Mouse (Mus musculus) heart, embryonic 10.5 days (tissue): ENCODE data around the gene Mum1. TPM values are rescaled to one million over a fixed set of nuclear protein-coding genes. Genes with fewer than 3 reads are reported as not detected.

ENCODE experiments used
- DNase-seq: peaks from one replicate; pipeline ENCODE4 v3.0.0-alpha.2; 2017; ENCODE audit warnings: low spot score
- H3K27ac ChIP-seq: fragments of 300-500 bp; sonication (generic); 2 replicates; pipeline ENCODE4 v1.5.1; 2016; ENCODE audit warnings: mild to moderate bottlenecking
- H3K27me3 ChIP-seq: fragments of 300-500 bp; sonication (generic); 2 replicates; pipeline ENCODE4 v1.6.1; 2016; ENCODE audit warnings: mild to moderate bottlenecking; ENCODE audit not compliant: poor library complexity, insufficient read depth, severe bottlenecking
- H3K36me3 ChIP-seq: fragments of 300-500 bp; sonication (generic); 2 replicates; pipeline ENCODE4 v1.6.1; 2016; ENCODE audit warnings: mild to moderate bottlenecking, moderate library complexity
- H3K4me1 ChIP-seq: fragments of 300-500 bp; sonication (generic); 2 replicates; pipeline ENCODE4 v1.6.1; 2016; ENCODE audit warnings: mild to moderate bottlenecking
- H3K4me3 ChIP-seq: fragments of 300-500 bp; sonication (generic); 2 replicates; pipeline ENCODE4 v1.5.1; 2016; ENCODE audit warnings: mild to moderate bottlenecking, moderate library complexity
- H3K9me3 ChIP-seq: fragments of 300-500 bp; sonication (generic); 2 replicates; pipeline ENCODE4 v1.6.1; 2016; ENCODE audit warnings: mild to moderate bottlenecking, moderate library complexity
- WGBS: fragments of 180-500 bp; shearing (Covaris S2); methylation state at CpG from one replicate; pipeline ENCODE4 v1.1.7; 2016; 5-methylcytosine and 5-hydroxymethylcytosine counted together
- polyA plus RNA-seq: library from polyadenylated mRNA; unstranded; fragments of >200 nt; fragmentation: Nextera tagmentation; extraction: Ambion mirVana; gene quantifications from 2 replicates; pipeline ENCODE4 v1.2.1, GENCODE M21; 2016

The Mum1 gene
- polyA plus RNA-seq, 1 experiment from 2014 or later, result 76.5 TPM

DNA sequence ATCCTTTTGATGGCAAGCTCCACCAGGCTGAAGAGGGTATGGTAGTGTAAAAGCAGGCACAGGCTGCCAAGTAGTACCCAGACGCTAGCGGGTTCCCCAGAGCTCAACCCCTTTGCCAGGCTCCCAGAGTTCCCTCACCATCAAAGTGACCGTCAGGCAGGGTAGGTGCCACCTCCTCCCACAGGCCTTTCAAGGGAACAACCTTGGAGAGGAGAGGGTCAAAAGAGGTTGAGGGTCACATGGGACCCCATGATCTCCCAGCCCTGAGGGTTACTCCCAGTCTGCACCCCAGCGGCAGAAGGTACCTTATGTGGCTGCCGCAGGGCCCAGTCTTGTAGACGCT, 33.2 kb downstream of the Mum1 start:
- H3K9me3 ChIP-seq, result no peaks in the 10 kb centered on the region
- peak overlapping the region; percentile 92 for H3K27ac ChIP-seq
- H3K4me1 ChIP-seq, result peaks cover 57% of the 10 kb centered on the region
- H3K36me3 ChIP-seq, result peaks cover 49% of the 10 kb centered on the region
- no peaks in the 10 kb centered on the region for H3K27me3 ChIP-seq
- no peak for DNase-seq
- peak overlapping the region; percentile 71 for H3K4me3 ChIP-seq
- 69% methylated on average over 6 of the region's 6 CpGs for WGBS

DNA sequence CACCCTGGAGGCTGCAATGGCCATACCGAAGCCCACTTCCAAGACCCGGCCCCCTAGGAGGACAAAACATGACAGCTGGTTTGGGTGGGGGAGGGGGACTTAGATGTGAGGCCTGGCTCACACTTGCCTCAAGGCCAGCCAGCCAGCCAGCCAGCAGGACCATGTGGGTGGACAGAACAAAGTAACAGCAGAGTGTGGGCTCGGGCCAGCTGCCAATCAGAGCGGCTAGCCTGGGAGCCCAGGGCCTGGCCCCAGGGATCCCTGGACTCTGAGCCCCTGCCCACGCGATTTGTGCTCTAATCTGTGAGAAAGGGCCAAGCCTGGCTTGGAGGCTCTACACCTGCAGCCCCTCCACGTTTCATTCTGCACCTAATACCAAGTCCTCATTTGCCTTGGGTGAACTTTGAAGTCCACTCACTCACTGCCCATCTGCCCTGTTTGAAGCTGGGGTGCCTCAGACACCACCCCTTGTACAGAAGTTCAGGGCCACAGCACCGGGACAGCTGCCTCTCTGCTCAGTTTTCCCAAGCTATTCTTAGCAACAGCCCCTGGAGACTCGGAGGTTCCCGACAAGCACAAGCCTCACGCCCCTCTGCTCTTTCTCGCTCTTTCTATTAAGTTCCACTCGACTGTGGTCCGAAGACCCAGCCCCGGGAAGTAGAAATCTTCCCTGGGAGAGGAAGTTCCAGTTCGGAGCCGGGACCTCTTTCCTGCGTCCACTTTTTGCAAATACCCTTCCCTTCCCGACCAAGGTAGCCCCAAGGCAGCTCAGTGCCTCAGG, 33.8 kb downstream of the Mum1 start:
- 6% methylated on average over 19 of the region's 19 CpGs for WGBS
- Histone ChIP-seq H3K36me3 (peaks cover 43% of the 10 kb centered on the region), H3K27ac (peak overlapping the region; percentile 92), H3K9me3 (no peaks in the 10 kb centered on the region), H3K27me3 (no peaks in the 10 kb centered on the region), H3K4me3 (peak overlapping the region; percentile 71), H3K4me1 (peaks cover 57% of the 10 kb centered on the region)
- no peak for DNase-seq

DNA sequence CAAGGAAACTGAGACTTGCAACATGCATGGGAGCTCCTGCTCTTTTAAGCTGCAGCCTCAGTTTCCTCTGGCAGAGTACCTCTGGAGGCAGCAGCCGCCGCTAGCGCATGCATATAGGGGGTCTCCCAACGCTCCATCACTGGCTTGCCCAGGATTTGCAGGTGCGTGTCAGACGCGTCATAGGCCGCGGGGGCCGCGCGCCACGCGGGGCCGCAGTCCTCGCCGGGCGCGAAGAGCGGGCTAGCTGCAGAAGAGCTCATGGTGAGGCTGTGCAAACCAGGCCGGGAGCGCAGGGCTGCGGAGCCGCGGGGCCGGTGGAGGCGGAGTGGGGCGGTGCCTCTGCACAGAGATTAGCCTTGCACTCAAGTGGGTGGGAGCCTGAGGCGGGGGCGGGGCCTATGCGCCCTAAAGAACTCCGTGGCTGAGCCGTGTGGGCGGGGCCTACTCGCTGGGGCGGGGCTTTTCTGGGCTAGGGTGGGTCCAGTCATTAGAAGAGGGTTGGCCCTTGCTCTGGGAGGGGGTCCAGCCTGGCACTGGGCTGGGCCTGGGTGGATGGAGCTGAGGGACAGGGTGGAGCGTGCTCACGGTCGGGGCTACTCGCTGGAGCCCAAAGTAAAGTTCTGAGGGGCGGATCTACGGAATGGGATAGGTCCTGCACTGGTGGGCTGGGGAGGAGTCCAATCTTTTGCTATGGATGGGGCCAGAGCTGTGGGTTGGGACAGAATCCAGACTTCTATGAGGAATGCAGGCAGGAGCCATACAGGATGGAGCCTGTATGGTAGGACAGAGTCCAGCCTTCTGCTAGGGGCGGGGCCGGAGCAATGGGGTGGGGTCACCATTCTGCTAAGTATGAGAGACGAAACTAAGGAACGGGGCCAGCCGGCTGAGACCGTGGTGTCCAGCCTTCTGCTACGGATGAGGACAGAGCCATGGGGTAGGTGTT, 34.7 kb downstream of the Mum1 start, which contains the start of the genes Gamt and Dazap1:
TSS of gene Gamt (minus strand) at position 371 of the 943 bp plus-strand sequence.
TSS of gene Dazap1 (plus strand) at position 845 of the 943 bp plus-strand sequence.
- Histone ChIP-seq H3K4me3 (peak within 1 kb of the TSS; percentile 71), H3K9me3 (no peaks in the 10 kb centered on the region), H3K27me3 (no peaks in the 10 kb centered on the region), H3K36me3 (peaks cover 34% of the 10 kb centered on the region), H3K4me1 (peaks cover 57% of the 10 kb centered on the region), H3K27ac (peak within 1 kb of the TSS; percentile 92)
- under 1% methylated on average over 49 of the region's 49 CpGs for WGBS
- DNase-seq, result peak; percentile 100

DNA sequence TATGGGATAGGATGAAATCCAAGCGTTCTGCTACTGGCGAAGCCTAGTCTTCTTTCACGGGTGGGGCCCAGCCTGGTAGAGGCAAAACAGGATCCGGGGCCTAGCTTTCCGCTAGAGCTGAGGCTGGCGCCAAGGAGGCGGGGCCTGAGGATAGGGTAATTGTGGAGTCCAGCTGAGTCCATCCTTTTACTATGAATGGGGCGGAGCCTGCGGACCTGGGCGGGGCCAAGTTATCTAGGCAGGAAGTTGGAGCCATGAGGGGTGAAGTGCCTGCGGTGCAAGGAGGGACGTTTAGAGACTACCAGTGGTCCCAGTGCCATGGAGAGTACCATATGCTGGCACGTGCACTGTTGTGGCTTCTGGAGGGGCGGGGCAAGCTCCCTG, 35.3 kb downstream of the Mum1 start:
- peaks cover 28% of the 10 kb centered on the region for H3K36me3 ChIP-seq
- H3K27ac ChIP-seq, result peak overlapping the region; percentile 92
- no peaks in the 10 kb centered on the region for H3K27me3 ChIP-seq
- peak overlapping the region; percentile 71 for H3K4me3 ChIP-seq
- DNase-seq, result peak; percentile 98
- H3K9me3 ChIP-seq, result no peaks in the 10 kb centered on the region
- H3K4me1 ChIP-seq, result peaks cover 59% of the 10 kb centered on the region
- WGBS, result under 1% methylated on average over 14 of the region's 14 CpGs

DNA sequence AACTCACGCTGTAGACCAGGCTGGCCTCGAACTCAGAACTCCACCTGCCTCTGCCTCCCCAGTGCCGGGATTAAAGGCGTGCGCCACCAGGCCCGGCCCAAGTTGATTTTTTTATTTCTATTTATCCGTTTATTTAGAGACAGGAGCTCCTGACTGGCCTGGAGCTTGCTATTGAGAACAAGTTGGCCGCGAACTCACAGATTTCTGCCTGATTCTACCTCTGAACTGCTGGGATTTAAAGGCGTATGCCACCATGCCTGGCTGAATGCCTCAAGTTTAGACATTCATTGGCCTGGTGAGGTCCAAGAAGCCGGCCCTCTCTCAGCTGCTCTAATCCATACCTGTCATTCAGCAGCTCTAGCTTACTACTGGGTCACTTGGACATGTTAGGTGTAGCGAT, 35.9 kb downstream of the Mum1 start:
- Histone ChIP-seq H3K27ac (peak overlapping the region; percentile 92), H3K36me3 (peaks cover 24% of the 10 kb centered on the region), H3K9me3 (no peaks in the 10 kb centered on the region), H3K27me3 (no peaks in the 10 kb centered on the region), H3K4me3 (peak overlapping the region; percentile 71), H3K4me1 (peaks cover 65% of the 10 kb centered on the region)
- no peak for DNase-seq
- WGBS, result 69% methylated on average over 12 of the region's 12 CpGs

DNA sequence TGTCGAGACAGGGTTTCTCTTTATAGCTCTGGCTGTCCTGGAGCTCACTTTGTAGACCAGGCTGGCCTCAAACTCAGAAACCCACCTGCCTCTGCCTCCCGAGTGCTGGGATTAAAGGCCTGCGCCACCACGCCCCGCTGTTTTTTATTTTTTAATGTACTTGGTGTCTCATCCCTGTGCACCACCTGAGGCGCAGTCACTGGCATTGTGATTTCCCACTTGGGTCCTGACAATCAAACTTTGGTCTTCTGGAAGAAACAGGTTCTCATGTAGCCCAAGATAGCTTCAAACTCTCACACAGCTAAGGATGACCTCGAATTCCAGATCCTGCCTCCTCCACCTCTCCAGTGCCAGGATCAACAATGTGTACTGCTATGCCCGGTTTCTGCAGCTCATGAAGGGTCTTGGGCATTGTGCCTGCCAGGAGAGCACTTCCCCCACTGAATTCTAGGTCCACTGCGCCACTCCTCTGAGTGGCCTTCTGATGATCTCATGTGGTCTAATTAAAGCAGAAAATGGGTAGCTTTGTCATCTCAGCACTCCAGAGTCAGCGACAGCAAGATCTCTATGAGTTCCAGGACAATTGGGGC, 36.6 kb downstream of the Mum1 start:
- H3K36me3 ChIP-seq, result peaks cover 25% of the 10 kb centered on the region
- H3K27ac ChIP-seq, result no peak overlapping the region; the same call in 1 of the 2 replicates
- no peak for DNase-seq
- peaks cover 72% of the 10 kb centered on the region for H3K4me1 ChIP-seq
- no peaks in the 10 kb centered on the region for H3K27me3 ChIP-seq
- H3K4me3 ChIP-seq, result no peak overlapping the region
- H3K9me3 ChIP-seq, result no peaks in the 10 kb centered on the region
- WGBS, result 92% methylated on average over 10 of the region's 10 CpGs

DNA sequence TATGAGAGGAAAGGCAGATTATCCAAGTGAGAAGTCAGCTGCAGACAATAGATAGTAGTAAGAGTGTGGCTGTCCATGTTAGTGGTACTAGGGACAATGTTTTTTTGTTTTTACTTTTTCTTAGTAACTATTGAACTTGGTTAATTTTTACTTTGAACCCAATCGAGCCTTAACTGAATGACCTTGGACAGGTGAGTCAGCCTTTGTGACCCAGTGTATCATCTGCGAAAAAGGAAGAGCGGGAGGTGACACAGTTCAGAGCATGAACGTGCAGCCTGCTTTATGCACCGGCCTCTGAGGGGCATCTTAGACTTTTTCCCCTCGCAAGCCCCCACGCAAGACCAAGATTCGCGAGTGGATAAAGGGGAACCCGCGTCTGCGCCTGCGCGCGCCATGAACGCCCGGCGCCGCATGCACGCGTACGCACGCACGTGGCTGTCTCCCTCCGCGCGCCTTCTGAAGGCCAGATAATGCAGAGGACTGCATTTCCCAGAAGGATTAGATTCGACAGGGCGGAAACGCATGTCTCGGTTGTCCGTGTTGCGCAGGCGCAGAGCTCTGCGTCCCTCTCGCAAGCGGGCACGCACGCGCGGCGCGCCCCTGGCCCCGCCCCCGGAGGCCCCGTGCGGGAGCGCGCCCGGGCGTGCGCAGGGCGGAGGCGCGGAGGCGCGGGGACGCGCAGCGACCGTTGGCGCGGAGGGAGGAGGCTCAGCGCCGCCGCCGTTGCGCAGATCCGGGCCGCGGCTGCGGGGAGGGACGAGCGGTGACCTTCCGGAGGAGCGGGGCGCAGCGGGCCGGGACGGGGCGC, 38.3 kb downstream of the Mum1 start:
- peak; percentile 99 for DNase-seq
- Histone ChIP-seq H3K9me3 (no peaks in the 10 kb centered on the region), H3K4me1 (peaks cover 66% of the 10 kb centered on the region), H3K36me3 (peaks cover 23% of the 10 kb centered on the region), H3K4me3 (peak overlapping the region; percentile 81), H3K27me3 (no peaks in the 10 kb centered on the region), H3K27ac (peak overlapping the region; percentile 99)
- WGBS, result 2% methylated on average over 81 of the region's 81 CpGs

DNA sequence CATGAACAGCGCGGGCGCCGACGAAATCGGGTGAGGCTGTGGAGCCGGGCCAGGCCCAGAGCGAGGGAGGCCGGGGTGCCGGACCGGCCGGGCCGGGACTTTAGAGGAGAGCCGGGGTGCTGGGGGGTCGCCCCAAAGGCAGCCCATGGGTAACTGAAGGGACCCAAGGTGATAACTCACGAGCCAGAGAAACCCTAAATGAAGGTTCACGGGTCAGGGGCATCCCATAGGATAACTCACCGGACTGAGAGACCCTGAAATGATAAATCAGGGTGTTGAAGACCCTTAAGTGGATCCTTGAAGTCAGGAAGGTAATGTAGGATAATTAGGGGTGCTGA, 38.9 kb downstream of the Mum1 start:
- Histone ChIP-seq H3K4me3 (peak overlapping the region; percentile 81), H3K27me3 (no peaks in the 10 kb centered on the region), H3K27ac (peak overlapping the region; percentile 99), H3K36me3 (peaks cover 27% of the 10 kb centered on the region), H3K4me1 (peaks cover 64% of the 10 kb centered on the region), H3K9me3 (no peaks in the 10 kb centered on the region)
- DNase-seq, result no peak
- WGBS, result 2% methylated on average over 18 of the region's 18 CpGs

DNA sequence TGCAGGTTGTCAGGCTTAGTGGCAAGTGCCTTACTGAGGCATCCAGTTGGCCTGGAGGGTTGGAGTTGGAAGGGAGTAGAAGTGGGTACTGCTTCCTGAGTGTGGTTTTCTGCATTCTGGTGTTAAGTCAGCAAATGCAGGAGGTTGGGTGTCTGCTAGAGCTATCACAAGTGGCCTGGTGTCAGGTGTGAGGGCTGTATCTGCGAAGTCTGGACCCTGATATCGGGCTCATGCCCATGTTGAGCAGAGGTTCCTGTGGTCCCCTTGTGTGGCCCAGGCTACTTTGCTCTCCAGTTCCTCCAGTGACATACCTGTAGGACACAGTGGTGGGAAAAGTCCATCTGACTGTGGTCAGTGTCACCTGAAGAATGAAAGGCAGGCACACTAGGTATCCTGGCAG, 43.9 kb downstream of the Mum1 start:
- Histone ChIP-seq H3K27me3 (no peaks in the 10 kb centered on the region), H3K9me3 (no peaks in the 10 kb centered on the region), H3K4me3 (no peak overlapping the region), H3K36me3 (peaks cover 66% of the 10 kb centered on the region), H3K4me1 (peaks cover 64% of the 10 kb centered on the region), H3K27ac (0 out of 2 replicates have a peak overlapping the region, but pooled peaks have one; percentile 23)
- WGBS, result 90% methylated on average over 2 of the region's 2 CpGs
- DNase-seq, result no peak

DNA sequence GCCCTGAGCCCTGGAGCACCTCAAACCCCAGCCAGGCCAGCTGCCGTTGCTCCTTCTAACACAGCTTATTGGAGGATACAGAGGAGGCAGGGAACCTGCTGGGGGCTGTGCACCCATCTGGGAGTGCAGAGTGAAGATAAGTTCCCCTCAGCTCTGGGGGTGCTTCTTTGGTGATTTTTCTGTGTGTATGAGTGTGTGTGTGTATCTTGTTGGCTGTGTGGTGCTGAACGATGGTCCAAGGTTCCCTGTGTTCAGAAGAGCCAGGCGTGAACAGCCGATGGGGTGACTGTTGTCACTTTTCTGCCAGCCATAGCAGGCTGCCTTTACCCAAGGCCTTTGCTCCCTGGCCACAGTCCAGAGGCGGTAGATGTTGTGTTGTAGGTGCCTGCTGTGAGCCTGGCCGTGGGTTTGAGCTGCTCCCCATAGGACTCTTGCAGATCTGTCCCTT, 44.5 kb downstream of the Mum1 start:
- no peak overlapping the region for H3K27ac ChIP-seq
- no peak for DNase-seq
- no peaks in the 10 kb centered on the region for H3K9me3 ChIP-seq
- H3K4me3 ChIP-seq, result no peak overlapping the region
- H3K4me1 ChIP-seq, result peaks cover 62% of the 10 kb centered on the region
- peaks cover 72% of the 10 kb centered on the region for H3K36me3 ChIP-seq
- 69% methylated on average over 6 of the region's 6 CpGs for WGBS
- H3K27me3 ChIP-seq, result no peaks in the 10 kb centered on the region

DNA sequence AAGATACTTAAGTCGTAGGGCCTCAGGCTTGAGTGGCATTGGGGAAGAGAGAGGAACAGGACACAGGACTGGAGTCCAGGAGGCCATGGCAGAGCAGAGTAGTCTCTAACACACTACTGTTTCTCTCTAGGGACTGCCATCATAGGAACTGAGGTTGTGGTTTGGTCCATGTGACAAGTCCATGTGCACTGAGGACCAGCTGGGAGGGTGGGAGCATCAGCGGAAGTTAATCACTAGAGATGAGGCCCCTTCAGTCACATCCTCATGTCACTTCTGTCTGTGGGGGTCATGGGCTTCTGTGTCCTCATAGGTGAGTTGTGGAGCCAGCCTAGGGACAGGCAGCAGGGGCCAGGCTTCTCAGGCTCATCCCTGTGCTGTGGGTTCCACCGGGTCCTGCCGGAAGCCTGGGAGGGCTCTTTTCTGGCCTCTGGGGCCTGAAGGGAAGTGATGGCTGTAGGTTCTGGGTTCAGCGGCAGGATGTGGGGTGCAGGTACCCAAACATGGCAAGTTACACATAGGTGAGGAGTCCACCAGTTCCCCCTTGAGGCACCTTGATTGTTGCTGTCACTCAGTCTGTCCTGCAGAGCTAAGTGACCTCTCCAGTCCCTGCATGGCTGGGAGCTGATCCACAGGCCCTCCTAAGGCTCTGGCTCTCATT, 45.1 kb downstream of the Mum1 start:
- peak overlapping the region; percentile 59 for H3K27ac ChIP-seq
- H3K36me3 ChIP-seq, result peaks cover 77% of the 10 kb centered on the region
- H3K4me1 ChIP-seq, result peaks cover 57% of the 10 kb centered on the region
- no peak for DNase-seq
- H3K4me3 ChIP-seq, result no peak overlapping the region
- WGBS, result 86% methylated on average over 5 of the region's 5 CpGs
- H3K9me3 ChIP-seq, result no peaks in the 10 kb centered on the region
- H3K27me3 ChIP-seq, result no peaks in the 10 kb centered on the region
